Mouse (Mus musculus) liver, embryonic 12.5 days (tissue): ENCODE results near the gene Dscam. TPM values are rescaled to one million over a fixed set of nuclear protein-coding genes. Genes with fewer than 3 reads are reported as not detected.
A peak's percentile ranks its signal among the peaks of the same experiment; 100 is the strongest.

Experiments
- ATAC-seq: fragments of 200-750 bp; cut with Nextera tagmentation; 2 replicates; pipeline ENCODE4 v1.8.0; 2017; ENCODE audit warnings: moderate number of reproducible peaks, mild to moderate bottlenecking, moderate library complexity
- H3K27ac ChIP-seq: fragments of 300-500 bp; sonication (generic); 2 replicates; pipeline ENCODE4 v1.5.1; 2016; ENCODE audit warnings: mild to moderate bottlenecking
- H3K27me3 ChIP-seq: fragments of 300-500 bp; sonication (generic); replicated peaks from 2 replicates; pipeline ENCODE4 v1.6.1; 2016; ENCODE audit warnings: mild to moderate bottlenecking, moderate library complexity
- H3K36me3 ChIP-seq: fragments of 300-500 bp; sonication (generic); 2 replicates; pipeline ENCODE4 v1.6.1; 2016; ENCODE audit warnings: mild to moderate bottlenecking, moderate library complexity
- H3K4me1 ChIP-seq: fragments of 300-500 bp; sonication (generic); 2 replicates; pipeline ENCODE4 v1.6.1; 2016
- H3K4me2 ChIP-seq: fragments of 300-500 bp; sonication (generic); 2 replicates; pipeline ENCODE4 v1.6.1; 2016; ENCODE audit warnings: mild to moderate bottlenecking, moderate library complexity
- H3K4me3 ChIP-seq: fragments of 300-500 bp; sonication (generic); 2 replicates; pipeline ENCODE4 v1.5.1; 2016; ENCODE audit warnings: mild to moderate bottlenecking, moderate library complexity
- H3K9ac ChIP-seq: fragments of 300-500 bp; sonication (generic); 2 replicates; pipeline ENCODE4 v1.6.1; 2016; ENCODE audit warnings: mild to moderate bottlenecking, moderate library complexity
- H3K9me3 ChIP-seq: fragments of 300-500 bp; sonication (generic); replicated peaks from 2 replicates; pipeline ENCODE4 v1.6.1; 2016; ENCODE audit warnings: mild to moderate bottlenecking, moderate library complexity
- WGBS: fragments of 180-500 bp; shearing (Covaris S2); methylation state at CpG from one replicate; pipeline ENCODE4 v1.1.7; 2016; ENCODE audit not compliant: insufficient replicate concordance; 5-methylcytosine and 5-hydroxymethylcytosine counted together
- polyA plus RNA-seq: library from polyadenylated mRNA; unstranded; fragments of >200 nt; fragmentation: Nextera tagmentation; extraction: Ambion mirVana; gene quantifications from 2 replicates; pipeline ENCODE4 v1.2.1, GENCODE M21; 2016

The Dscam gene
- polyA plus RNA-seq, 1 experiment from 2014 or later, result not detected

DNA sequence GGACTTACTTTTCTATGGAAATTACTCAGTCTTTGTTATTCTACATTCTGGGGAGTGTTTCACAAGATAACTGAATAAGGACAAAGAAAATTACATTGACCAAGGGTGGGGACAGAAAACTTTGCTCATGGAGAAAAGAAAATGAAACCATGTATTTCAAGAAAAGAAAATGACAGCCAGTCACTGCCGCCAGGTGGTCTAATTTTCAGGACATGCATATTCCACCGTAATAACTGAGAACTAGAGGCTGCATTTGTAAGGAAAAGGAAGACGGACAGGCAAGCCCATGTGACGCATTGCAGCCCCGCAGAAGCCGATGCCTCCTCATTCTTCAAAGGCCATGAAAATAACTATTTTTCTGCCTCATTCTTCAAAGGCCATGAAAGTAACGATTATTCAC lies 197.3 kb downstream of the Dscam start:
- no peak overlapping the region for H3K27ac ChIP-seq
- no peaks in the 10 kb centered on the region; the same call in 1 of the 2 replicates for H3K27me3 ChIP-seq
- no peak for ATAC-seq
- 85% methylated on average over 7 of the region's 7 CpGs for WGBS
- H3K36me3 ChIP-seq, result no peaks in the 10 kb centered on the region
- H3K4me3 ChIP-seq, result no peak overlapping the region
- H3K4me1 ChIP-seq, result peaks cover 19% of the 10 kb centered on the region
- H3K4me2 ChIP-seq, result no peak overlapping the region
- no peak overlapping the region for H3K9ac ChIP-seq
- no peaks in the 10 kb centered on the region for H3K9me3 ChIP-seq

GRCm38 (mm10) chr16:96971768-96972167 lies 198.8 kb downstream of the Dscam start:
- no peaks in the 10 kb centered on the region; the same call in 1 of the 2 replicates for H3K27me3 ChIP-seq
- ATAC-seq, result no peak
- H3K9me3 ChIP-seq, result no peaks in the 10 kb centered on the region
- no peaks in the 10 kb centered on the region for H3K36me3 ChIP-seq
- H3K27ac ChIP-seq, result no peak overlapping the region
- H3K9ac ChIP-seq, result no peak overlapping the region
- WGBS, result 78% methylated on average over 4 of the region's 4 CpGs
- no peak overlapping the region for H3K4me2 ChIP-seq
- H3K4me3 ChIP-seq, result no peak overlapping the region
- H3K4me1 ChIP-seq, result peaks cover 19% of the 10 kb centered on the region

GRCm38 (mm10) chr16:96970412-96970811 lies 200.1 kb downstream of the Dscam start:
- Histone ChIP-seq H3K27ac (no peak overlapping the region), H3K4me2 (no peak overlapping the region), H3K4me1 (peaks cover 19% of the 10 kb centered on the region), H3K27me3 (no peaks in the 10 kb centered on the region; the same call in 1 of the 2 replicates), H3K9me3 (no peaks in the 10 kb centered on the region), H3K36me3 (no peaks in the 10 kb centered on the region), H3K9ac (no peak overlapping the region), H3K4me3 (no peak overlapping the region)
- ATAC-seq, result no peak
- WGBS, result 37% methylated on average over 2 of the region's 2 CpGs

DNA sequence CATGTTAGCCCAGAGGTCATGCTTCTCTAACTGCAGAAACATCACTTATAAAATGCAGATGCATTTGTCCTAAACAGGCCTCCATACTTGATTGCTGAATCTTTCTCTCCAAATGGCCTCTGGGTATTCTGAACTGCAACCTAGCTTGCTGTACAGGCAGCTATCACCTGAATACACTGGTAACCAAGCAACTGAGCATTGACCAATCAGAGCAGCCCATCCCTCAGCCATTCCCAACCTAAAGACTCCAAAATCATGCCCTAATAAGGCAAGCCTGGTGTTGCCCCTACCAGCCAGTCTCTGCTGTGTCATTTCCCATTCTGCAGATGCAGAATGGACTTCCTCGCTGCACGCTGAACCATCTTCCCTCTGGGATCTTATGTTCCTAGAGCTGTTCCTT lies 200.9 kb downstream of the Dscam start:
- H3K36me3 ChIP-seq, result no peaks in the 10 kb centered on the region
- H3K27me3 ChIP-seq, result no peaks in the 10 kb centered on the region
- 67% methylated on average over 2 of the region's 2 CpGs for WGBS
- H3K9ac ChIP-seq, result no peak overlapping the region
- H3K27ac ChIP-seq, result 0 out of 2 replicates have a peak overlapping the region, but pooled peaks have one; percentile 14
- no peak overlapping the region for H3K4me2 ChIP-seq
- H3K4me1 ChIP-seq, result peaks cover 19% of the 10 kb centered on the region
- H3K9me3 ChIP-seq, result no peaks in the 10 kb centered on the region
- peak; percentile 68 for ATAC-seq
- H3K4me3 ChIP-seq, result no peak overlapping the region

DNA sequence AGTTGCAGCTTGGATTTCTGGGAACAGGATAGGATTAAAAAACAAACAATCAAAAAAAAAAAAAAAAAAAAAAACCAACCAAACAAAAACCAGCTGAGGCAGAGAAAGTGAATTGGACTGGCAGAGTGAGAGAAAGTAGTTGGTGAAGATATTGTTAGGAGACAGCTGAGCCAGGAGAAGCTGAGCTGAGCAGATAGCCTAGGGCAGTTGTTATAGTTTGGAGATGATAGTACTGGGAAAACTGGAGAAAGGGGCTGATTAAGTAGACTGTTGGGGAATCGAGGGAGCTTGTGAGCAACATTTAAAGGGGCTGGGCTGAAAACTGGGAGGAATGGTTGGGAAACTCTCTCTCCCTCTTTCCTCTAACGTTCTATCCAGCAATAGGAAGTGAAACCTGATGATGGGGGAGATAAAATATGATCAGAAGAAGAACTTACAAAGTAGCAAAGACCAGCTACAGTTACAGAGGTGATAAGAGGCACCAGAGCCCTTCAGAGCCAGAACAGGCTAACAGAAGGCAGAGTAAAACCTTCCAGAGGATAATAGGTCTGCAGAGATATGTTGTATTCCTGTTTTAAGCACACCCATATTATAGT lies 201.6 kb downstream of the Dscam start:
- 24% methylated on average over 2 of the region's 2 CpGs for WGBS
- peaks cover 19% of the 10 kb centered on the region for H3K4me1 ChIP-seq

DNA sequence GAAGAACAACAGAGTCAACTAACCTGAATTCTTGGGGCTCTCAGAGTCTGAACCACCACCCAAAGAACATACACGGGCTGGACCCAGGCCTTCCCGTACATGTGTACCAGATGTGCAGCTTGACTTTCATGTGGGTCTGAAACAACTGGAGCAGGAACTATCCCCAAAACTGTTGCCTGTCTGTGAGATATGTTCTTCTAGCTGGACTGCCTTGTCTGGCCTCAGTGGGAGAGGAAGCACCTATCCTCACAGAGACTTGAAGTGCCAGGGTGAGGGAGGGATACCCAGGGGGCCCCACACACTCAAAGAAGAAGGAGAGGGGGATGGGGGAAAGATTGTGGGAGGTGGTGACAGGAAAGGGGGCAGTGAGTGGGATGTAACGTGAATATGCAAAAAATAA lies 210.9 kb downstream of the Dscam start:
- H3K27ac ChIP-seq, result no peak overlapping the region
- H3K9ac ChIP-seq, result no peak overlapping the region
- H3K4me3 ChIP-seq, result no peak overlapping the region
- H3K36me3 ChIP-seq, result no peaks in the 10 kb centered on the region
- no peak for ATAC-seq
- WGBS, result 63% methylated on average over 3 of the region's 3 CpGs
- H3K9me3 ChIP-seq, result no peaks in the 10 kb centered on the region
- no peaks in the 10 kb centered on the region for H3K4me1 ChIP-seq
- peaks cover 15% of the 10 kb centered on the region; the same call in 1 of the 2 replicates for H3K27me3 ChIP-seq
- H3K4me2 ChIP-seq, result no peak overlapping the region

More for the DNA sequence above, 201.6 kb downstream of the Dscam start:
- no peaks in the 10 kb centered on the region for H3K36me3 ChIP-seq
- no peaks in the 10 kb centered on the region for H3K27me3 ChIP-seq
- no peak overlapping the region for H3K4me2 ChIP-seq
- no peak for ATAC-seq
- no peak overlapping the region for H3K27ac ChIP-seq
- no peaks in the 10 kb centered on the region for H3K9me3 ChIP-seq
- H3K9ac ChIP-seq, result no peak overlapping the region
- no peak overlapping the region for H3K4me3 ChIP-seq

- H3K27me3 ChIP-seq, result peaks cover 32% of the 10 kb centered on the region
- no peak overlapping the region for H3K27ac ChIP-seq
- no peaks in the 10 kb centered on the region for H3K9me3 ChIP-seq
- no peaks in the 10 kb centered on the region for H3K4me1 ChIP-seq
- WGBS, result 41% methylated on average over 11 of the region's 11 CpGs
- no peak overlapping the region for H3K9ac ChIP-seq
- no peak overlapping the region for H3K4me3 ChIP-seq
- no peak for ATAC-seq
- H3K36me3 ChIP-seq, result no peaks in the 10 kb centered on the region
- H3K4me2 ChIP-seq, result no peak overlapping the region
Observed at GRCm38 (mm10) chr16:96945468-96946302, 224.9 kb downstream of the Dscam start.

DNA sequence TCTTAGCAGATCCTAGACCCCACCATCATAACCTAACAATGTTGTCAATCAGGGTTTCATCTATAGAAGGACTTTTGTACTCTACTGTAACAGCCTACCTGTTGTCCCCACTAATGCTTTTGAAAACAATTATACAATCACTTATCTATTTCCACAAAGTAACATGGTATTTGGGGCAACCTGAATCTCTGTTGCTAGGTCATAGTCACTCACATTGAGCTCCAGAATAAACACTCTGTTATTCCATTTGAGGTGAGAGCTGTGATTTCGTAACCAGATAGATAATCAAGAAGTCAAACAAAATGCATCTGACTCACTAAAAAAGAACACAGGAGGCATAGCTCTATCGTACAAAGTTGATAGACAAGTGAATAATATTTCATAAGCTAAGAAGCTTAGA lies 226.9 kb downstream of the Dscam start:
- Histone ChIP-seq H3K27ac (no peak overlapping the region), H3K4me2 (no peak overlapping the region), H3K4me3 (no peak overlapping the region), H3K9me3 (no peaks in the 10 kb centered on the region), H3K9ac (no peak overlapping the region), H3K4me1 (no peaks in the 10 kb centered on the region), H3K27me3 (peaks cover 45% of the 10 kb centered on the region), H3K36me3 (no peaks in the 10 kb centered on the region)
- WGBS, result 67% methylated on average over 2 of the region's 2 CpGs
- ATAC-seq, result no peak

- no peak for ATAC-seq
- no peaks in the 10 kb centered on the region for H3K4me1 ChIP-seq
- H3K4me3 ChIP-seq, result no peak overlapping the region
- H3K4me2 ChIP-seq, result no peak overlapping the region
- H3K36me3 ChIP-seq, result no peaks in the 10 kb centered on the region
- H3K9ac ChIP-seq, result no peak overlapping the region
- H3K9me3 ChIP-seq, result no peaks in the 10 kb centered on the region
- H3K27ac ChIP-seq, result no peak overlapping the region
- WGBS, result 79% methylated on average over 2 of the region's 2 CpGs
- peaks cover 35% of the 10 kb centered on the region for H3K27me3 ChIP-seq
Observed at GRCm38 (mm10) chr16:96934795-96935194, 235.8 kb downstream of the Dscam start.

- H3K36me3 ChIP-seq, result no peaks in the 10 kb centered on the region
- no peak for ATAC-seq
- no peak overlapping the region for H3K27ac ChIP-seq
- peaks cover 23% of the 10 kb centered on the region; the same call in 1 of the 2 replicates for H3K27me3 ChIP-seq
- 73% methylated on average over 6 of the region's 6 CpGs for WGBS
- no peaks in the 10 kb centered on the region for H3K9me3 ChIP-seq
- no peak overlapping the region for H3K4me3 ChIP-seq
- H3K4me1 ChIP-seq, result no peaks in the 10 kb centered on the region
- H3K4me2 ChIP-seq, result no peak overlapping the region
- H3K9ac ChIP-seq, result no peak overlapping the region
Observed at GRCm38 (mm10) chr16:96932211-96932610, 238.3 kb downstream of the Dscam start.

DNA sequence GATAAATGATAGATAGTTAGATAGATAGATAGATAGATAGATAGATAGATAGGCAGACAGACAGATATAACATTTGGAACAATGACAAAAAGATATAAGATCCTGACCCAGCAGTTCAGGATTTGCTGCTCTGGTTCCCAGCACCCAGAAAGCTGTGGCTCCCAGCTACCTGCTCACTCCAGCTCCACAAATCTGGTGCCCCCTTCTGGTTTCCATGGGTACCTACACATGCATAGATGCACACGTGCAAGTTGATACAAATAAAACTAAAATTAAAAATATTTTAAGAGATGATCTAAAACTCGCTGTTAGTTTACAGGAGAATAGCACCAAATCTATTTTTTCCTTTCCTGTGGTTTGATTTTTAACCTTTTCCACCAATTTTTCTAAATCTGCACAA lies 238.8 kb downstream of the Dscam start:
- no peak overlapping the region for H3K4me3 ChIP-seq
- no peaks in the 10 kb centered on the region for H3K4me1 ChIP-seq
- no peaks in the 10 kb centered on the region for H3K9me3 ChIP-seq
- H3K27ac ChIP-seq, result no peak overlapping the region
- no peak for ATAC-seq
- H3K27me3 ChIP-seq, result peaks cover 22% of the 10 kb centered on the region; the same call in 1 of the 2 replicates
- no peak overlapping the region for H3K4me2 ChIP-seq
- no peak overlapping the region for H3K9ac ChIP-seq
- WGBS, result 61% methylated on average over 2 of the region's 2 CpGs
- no peaks in the 10 kb centered on the region for H3K36me3 ChIP-seq

GRCm38 (mm10) chr16:96928011-96928410 lies 242.5 kb downstream of the Dscam start:
- WGBS, result 64% methylated on average over 1 of the region's 1 CpGs
- Histone ChIP-seq H3K36me3 (no peaks in the 10 kb centered on the region), H3K27ac (no peak overlapping the region), H3K4me1 (peaks cover 3% of the 10 kb centered on the region; the same call in 1 of the 2 replicates), H3K4me2 (no peak overlapping the region), H3K9ac (no peak overlapping the region), H3K27me3 (0 out of 2 replicates have a peak, but pooled peaks cover 9% of the 10 kb centered on the region), H3K4me3 (no peak overlapping the region), H3K9me3 (no peaks in the 10 kb centered on the region)
- ATAC-seq, result no peak
